Mouse (Mus musculus) urinary bladder, postnatal 4 days (tissue): ENCODE data around the gene Atn1.

Experiments used
- DNase-seq, 2 experiments: peaks; one replicate each; pipeline ENCODE4 v3.0.0; 2021 to 2022; ENCODE audit warnings: low spot score in 2 of 2

Atn1 gene

DNA sequence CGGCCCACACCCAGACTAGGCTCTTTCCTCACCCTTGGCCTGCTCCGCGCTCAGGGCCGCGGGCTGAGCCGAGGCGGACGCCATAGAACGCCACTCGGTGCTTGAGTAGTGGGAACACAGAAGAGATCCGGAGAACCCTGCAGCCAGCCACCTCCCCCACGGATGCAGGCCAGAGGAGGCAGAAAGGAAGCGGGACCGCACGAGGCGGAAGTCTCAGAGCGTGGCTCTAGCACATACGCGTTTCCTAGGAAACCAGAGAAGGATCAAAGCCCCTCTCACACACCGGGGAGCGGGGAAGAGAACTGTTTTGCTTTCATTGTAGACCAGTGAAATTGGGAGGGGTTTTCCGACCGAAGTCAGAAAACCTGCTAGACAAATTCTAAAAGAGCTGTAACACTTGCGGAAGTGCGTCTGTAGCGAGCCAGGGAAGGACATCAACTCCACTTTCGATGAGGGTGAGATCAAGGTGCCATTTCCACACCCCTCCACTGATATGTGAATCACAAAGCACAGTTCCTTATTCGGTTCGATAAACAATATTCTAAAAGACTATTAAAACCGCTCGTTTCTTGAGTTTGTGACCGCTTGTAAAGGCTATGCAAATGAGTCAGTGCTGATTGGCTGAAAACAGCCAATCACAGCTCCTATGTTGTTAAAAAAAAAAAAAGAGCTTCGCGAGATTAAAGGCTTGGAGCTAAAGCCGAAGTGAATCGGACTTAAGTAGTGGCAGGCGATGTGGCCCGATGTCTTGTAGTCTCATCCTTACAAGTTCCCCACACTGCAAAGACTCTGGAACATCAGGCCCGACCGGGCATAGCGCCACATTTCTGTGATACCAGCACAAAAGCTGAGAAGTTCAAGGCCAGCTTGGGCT, 15.2 kb downstream of the Atn1 start, which contains the start of gene Grcc10:
Gene Grcc10, minus strand, starts transcription at position 487 of the 874 bp plus-strand sequence.
- DNase-seq, result peak; percentile 86 to 88

DNA sequence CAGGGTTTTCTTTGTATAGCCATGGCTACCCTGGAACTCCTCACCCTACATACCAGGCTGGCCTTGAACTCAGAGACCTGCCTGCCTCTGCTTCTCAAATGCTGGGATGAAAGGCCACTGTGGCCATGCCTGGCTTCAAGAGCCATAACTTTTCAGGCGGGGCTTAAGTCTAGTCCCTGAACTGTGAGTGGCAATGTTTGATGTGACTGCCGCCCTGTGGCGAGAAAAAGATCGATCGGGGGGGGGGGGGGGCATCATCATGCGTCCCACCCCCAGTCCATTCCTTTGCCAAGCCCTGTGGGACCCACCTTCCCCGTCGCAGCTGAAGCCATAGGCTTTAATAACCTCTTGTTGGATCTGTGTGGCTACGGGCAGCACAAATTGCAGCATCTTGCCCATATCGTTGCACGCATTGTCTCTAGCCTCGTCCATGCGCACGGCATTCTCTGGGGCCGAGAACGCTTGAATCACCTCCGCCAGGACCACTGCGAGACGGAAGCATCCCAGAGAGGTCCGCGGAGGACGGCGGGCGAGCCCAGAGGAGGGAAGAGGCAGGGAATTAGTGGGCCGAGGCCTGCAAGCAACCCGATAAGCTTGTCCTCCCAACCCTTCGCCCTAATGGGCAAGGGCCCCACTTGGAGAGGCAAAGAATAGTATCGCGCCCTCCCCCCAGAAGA, 16.0 kb downstream of the Atn1 start:
- DNase-seq, result no peak

DNA sequence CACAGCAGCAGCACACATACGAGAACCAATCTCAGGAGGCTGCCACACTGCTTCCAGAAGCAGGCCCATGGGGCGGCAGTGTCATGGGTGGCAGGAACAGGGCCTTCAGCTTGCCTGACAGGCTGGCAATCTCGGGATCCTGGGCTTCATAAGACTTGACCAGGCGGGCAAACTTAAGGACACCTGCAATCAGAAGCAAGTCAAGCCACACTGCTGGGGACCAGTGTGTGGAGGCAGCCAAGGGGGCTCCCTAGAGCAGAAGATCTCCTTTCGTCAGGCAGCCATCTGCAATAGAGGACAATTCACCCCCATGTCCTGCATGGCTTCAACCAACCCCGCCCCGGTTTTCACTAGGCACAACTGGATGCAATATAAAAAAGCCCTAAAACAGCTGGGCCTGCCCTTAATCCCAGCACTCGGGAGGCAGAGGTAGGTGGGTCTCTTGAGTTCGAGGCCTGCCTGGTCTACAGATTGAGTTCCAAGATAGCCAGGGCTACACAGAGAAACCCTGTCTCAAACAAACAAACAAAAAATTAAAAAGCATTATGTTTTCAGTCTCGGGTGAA, 17.0 kb downstream of the Atn1 start:
- no peak for DNase-seq

DNA sequence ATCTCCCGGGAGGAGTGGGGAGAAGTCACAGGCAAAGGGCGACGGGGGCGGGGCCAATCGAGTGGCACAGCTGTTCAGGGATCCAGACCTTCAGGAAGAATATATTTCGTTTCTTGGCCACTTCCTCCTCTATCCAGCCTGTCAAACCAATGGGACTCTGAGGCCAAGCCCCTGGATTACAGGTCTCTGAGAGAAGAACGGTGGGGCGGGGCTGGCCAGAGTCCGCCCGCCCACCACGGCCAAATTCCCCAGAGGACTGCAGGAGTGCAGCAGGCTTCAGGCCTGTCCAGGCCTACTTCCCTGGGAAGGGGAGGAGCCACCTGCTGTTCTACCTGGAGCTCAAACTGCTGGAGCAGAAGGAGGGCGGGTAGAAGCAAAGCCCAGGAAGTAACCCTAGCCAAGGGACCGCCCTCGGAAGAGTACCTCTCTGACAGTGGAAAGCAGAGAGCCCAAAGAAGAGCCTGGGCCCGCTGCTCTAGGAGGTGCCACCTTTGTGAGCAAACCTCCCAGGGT, 17.8 kb downstream of the Atn1 start, which contains the start of gene Ptpn6:
Gene Ptpn6, minus strand, starts transcription at position 204 of the 513 bp plus-strand sequence.
- DNase-seq, result peak in 1 of 2 experiments; percentile 70

DNA sequence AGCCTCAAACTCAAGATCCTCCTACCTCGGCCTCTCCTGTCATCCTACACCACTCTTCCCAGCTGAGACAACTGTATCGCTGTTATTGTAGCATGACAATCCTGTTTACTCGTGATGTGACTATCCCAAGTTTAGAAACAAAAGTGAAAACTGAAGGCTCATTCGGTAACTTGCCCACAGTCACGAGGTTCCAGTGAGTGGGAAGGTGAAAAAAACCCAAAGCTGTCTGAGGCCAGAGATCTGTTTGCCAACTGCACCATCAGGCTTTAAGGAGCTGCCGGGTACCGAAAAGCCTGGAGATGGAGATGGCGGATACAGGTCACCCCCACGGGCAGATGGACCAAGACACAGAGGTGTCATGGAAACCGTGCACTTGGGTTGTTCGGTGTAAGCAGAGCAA, 19.3 kb downstream of the Atn1 start:
- no peak for DNase-seq

DNA sequence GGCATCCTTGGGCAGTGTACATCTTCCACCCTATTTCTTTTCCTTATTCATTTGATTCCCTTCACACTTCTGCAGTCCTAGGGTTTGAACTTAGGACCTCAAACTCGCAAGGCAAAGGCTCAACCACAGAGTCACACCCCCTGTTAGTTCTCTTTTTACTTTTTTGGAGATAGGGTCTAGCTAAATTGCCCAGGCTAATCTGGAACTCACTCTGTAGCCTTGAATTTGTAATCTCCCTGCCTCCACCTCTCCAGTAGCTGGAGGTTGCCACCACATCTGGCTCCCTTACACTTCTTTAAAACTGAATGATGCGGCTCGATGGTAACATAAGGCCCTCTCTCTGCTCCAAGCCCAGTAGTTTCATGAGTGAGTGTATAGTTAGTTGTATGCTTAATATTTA, 21.9 kb downstream of the Atn1 start:
- DNase-seq, result no peak

DNA sequence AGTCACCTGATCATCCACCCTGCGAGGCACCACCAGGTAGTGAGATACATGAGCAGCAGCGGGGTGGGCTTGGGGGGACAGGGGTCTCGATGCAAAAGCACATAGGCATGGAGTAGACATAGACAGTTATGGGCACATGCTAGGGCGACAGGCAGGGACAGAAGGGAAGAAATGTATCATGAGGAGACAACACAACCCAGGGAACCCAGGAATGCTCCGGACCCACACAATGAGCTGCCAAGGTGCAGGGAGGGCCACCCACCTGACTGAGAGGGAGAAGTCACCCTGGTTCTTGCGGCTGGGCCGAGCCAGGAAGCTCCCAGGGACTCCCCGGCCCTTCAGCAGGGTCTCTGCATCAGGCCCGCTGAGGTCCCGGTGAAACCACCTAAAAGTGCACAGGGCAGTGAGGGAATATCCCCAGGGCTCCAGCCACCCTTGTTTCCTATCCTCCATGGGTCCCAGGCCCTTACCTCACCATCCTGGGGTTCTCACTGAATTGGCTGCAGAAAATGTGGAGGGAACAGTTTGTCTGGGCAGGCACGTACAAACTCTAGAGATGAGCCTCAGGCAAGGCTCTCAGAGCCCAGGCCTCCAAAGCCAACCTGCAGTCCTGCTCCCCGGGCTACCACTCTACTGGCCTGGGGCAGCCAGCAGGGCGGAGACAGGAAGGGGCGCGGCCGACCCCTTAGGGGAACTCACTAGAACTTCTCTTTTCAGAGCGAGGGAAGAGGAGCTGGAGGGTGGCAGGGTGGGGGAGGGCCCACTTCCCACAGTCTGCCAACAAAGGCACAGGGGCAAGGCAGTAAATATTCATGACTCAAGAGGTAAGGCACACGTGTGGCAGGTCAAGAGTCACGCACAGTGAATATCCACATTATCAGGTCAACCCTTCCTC, 23.6 kb downstream of the Atn1 start:
- no peak for DNase-seq

DNA sequence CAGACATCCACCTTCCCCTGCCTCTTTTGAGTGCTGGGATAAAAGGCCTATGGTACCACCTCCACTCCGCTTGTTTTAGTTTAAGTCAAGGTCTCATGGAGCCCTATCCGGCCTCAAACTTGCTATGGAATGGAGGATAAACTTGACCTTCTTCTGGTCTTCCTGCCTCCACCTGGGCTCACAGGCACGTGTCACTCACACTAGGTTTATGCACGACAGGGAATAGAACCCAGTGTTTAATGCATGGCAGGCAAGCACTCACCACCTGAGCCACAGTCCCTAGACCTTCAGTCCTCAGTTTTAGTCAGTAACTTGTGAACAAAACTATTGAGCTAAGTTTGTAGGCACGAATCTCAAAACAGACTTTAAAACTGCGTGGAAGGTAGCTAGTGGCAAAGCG, 25.3 kb downstream of the Atn1 start:
- no peak for DNase-seq

DNA sequence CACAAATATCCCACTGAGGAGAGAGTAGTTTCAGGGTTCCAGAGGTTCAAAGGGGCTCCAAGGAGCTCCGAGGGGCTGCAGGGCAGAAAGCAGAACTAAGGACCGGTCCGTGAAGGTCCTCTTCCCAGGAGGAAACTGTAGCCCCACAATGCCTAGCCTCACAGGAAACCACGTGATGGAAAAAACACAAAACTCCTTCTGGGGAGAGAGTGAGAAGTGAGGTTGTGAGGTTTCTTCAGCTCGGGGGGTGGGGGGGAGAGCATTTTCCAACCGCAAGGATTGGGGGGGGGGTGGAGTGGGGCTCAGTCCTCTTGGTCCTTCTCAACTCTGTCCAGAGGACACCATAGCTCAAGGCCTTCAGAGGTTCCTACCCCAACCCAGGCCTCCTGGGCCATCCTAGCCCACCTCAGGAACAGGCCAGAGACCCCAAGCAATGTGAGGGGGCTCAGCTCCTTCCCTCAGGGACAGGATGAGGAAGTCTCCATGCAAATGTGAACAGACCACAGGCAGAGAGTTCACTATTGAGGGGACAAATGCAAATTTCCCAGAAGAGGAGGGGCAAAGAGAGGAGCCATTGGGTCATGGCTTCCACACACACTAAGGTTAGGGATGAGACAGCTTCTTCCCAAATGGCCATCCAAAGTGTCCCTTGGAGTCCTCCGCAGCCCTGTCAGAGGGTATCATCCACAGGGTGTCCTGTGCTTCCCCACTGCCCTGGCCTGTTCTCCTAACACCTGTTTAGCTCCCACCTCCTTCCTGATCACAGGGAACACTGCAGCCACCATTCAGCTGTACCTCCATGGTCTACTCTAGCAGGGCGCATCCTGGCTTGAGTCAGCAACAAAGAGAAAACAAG, 26.2 kb downstream of the Atn1 start:
- no peak for DNase-seq

DNA sequence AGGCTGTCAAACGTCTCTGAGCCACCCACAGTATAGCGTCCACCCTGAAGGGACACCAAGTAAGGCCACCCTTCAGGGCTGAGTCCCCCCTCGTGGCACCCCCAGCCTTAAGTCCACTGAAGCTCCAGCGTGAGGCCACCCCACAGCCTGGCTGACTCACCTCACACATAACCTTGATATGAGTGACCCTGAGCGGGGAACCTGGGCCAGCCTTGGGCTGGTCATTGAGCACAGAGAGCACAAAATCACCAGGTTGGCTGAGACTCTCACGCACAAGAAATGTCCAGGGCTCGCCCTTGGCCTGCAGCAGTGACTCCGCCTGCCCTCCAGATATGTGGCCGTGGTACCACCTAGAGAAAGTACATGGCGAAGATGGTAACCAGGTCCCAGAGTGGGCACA, 27.7 kb downstream of the Atn1 start:
- no peak for DNase-seq

DNA sequence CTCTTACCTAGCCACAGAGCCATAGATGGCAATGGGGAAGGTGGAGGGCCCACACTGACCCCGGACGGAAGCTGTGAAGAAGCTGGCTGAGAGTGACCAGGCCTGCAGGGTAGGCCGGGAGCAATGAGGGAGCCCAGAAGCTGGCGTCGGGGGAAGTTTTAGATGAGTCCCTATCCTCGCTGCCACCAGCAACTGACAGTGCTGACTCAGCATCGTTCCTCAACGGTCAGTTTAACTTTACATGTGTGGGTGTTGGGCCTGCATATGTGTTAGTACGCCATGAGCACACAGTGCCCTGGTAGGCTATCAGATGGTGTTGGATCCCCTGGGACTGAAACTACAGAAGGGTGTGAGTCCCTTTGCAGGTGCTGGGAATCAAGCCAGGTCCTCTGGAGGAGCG, 31.9 kb downstream of the Atn1 start:
- no peak for DNase-seq

DNA sequence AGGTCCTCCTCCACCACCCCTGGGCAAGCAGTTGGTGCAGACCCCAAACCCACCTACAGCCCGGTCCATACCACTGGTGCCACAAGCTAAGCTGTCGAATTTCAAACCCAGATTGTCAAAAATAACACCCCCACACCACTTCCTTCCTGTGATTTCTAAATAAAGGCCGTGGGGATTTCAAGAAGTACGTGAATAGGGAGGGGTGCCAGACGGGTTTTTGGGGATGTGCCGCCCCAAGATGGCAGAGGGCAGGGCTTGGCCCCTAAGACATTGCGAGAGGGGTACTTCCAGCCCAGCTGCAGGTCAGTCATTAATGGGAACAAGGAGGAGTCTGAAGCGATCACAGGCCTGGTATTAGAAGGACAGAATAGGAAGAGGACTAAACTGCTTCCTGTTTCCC, 32.8 kb downstream of the Atn1 start:
- DNase-seq, result no peak

DNA sequence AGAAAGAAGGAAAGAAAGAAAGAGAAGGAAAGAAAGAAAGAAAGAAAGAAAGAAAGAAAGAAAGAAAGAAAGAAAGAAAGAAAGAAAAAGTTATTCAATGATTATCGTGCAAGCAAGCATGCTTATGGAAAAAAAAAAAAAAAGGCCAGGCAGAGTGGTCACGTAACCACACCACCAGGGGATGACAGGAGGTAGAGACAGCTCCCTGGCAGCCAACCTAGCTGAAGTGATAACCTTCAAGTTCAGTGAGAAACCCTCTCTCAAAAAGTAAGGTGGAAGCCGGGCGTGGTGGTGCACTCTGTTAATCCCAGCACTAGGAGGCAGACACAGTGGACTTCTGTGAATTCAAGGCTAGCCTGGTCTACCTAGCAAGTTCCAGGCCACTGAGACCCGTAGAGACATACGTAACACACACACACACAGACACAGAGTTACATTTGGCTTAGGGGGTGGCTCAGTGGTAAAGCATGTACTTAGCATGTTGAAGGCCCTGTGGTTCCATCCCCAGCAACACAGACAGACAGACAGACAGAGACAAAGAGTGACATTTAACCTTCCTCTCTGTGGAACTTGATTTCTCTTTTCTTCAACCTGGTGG, 33.3 kb downstream of the Atn1 start:
- DNase-seq, result no peak

DNA sequence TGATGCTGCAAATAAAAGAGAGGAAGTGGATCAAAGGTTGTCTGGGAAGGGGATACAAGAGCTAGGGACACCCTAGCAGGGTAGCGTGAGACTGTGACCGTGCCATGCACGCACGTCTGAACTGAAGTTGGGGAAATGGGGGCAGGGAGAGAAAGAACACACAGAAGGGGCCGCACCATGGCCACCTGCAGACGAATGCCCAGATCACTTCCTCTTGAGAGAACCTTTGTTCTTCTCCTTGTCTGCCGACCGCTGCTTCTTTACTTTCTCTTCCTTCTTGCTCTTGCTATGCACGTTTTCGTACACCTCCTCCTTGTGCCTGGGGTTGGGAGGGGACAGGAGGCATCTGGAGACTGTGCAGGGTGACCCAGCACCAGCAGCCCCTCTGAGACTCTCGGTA, 35.4 kb downstream of the Atn1 start:
- DNase-seq, result no peak

DNA sequence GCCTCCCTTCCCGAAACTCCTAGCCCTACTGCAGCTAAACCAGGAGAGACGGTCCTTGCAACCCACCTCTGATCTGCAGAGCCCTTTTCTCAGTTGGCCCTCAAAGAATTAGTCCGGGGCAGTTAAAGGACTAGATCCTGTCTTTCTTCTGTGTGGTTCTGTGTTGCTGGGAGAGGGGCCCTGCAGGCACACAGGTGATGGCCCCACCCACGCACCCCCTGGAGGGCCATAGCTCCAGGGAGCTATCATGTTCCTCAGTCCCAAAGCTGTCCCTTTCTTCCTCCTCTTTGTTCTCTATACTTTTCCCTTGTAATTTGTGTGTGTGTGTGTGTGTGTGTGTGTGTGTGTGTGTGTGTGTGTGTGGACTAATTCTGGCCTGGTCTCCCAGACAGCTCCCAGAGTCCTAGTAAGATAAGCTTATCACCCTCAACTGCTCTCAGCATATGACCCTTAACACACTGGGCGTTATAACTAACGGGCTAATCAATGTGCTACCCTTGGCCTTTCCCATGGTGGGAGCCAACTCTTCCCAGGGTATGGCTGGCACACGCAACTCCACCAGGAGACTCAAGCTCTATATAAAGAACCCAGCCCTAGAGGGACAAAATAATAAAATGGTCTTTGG, 36.9 kb downstream of the Atn1 start:
- DNase-seq, result no peak

DNA sequence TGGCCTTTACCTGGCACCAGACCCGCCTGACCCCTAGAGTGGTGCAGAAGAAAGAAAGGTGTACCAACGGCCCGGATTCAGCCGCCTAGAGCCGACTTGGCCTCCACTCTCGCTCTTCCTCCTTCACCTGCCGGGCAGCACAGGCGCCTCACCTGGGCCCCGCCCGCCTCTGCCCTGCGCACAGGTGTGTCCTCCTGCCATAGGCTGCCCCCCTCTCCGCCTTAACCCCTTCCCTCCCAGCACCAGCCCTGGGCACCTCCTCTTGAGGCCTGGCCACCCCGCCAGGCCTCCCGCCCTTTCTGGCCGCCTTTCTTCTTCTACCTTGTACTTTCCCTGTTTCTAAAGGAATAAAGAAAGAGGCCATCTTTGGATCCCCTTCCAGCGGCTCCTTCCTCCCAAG, 37.6 kb downstream of the Atn1 start:
- DNase-seq, result peak; percentile 69 to 77

DNA sequence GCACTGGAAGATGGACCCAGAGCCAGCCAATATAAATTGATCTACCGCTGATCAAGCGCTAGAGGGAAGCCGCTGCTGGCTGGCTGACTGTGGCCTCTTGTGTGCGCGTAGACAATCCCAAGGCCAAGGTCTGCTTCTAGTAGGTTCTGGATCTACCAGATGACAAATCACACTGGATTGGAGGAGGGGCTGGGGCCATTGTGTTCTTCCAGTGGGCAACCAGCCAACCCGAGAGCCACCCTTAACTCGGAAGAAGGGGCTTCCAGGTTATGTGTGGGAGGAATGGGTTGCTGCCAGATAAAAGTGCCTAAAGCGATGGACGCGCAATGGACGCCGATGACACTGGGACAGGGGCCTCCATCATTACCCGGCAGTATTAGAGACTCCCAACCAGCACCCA, 38.4 kb downstream of the Atn1 start:
- DNase-seq, result no peak

DNA sequence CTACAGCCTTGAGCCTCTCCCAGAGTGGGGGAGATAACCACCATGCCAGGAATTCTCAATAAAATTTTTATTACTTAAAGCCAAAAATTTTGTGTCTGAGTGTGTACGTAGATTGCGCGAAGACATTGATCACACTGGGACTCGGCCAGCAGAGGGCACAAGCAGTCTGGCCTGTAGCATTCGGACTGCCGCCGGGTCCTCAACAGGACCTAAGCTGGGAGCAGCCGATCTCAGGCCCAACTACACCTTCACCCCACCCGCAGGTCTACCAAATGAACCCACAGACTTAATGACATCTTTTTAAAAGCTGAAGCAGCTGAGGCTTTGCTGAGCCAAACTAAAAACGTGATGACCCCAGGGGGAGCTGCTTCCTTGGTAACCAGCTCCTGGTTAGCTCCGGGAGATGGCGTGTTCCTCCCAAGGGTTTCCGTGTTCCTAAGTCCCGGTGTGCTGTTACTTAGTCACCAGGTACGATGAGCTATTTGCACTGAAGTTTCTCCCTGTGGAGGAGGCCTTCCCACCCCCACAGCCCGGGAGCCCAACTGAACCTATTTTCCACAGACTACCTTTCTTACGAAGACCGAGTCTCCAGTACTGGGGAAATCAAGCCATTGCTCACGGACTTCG, 39.3 kb downstream of the Atn1 start:
- no peak for DNase-seq

DNA sequence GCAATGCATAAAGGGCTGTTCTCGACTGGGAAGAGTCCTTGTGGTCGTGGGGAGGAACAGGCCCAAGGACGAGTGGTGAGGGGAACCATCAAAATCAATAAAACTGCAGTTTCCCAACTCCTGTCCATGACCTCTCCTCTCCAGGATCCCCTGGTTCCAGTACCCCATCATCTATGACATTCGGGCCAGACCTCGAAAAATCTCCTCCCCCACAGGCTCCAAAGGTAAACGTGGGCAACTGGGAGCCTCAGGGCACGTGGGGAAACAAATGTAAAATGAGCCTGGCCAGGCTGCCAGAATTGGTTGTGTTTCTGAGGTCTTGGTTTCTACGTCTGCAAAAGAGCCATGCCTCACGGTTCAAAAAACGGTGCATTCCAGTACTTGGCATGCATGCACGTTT, 43.4 kb downstream of the Atn1 start:
- DNase-seq, result no peak
